8 mouse cellular contexts compared by ENCODE assay signal in genomic region chr9:35282006-35282850, GRCm38 (mm10). TPM values are rescaled to one million over a fixed set of nuclear protein-coding genes. Genes with fewer than 3 reads are reported as not detected.
DNase-seq lines count a peak whose midpoint lies in the region; ATAC-seq and TF ChIP-seq lines count a peak whose summit lies in the region.

No protein-coding gene starts in this region.

- peaks cover 4% of the 10 kb centered on the region; the same call in 1 of the 2 replicates for H3K36me3 ChIP-seq in spleen, adult 2 months (ENCODE audit: control insufficient read depth, insufficient read depth, low read length)
- peaks cover 9% of the 10 kb centered on the region for H3K36me3 ChIP-seq in embryonic facial prominence, embryonic 13.5 days
- H3K36me3 ChIP-seq in midbrain, embryonic 10.5 days, result peaks cover 15% of the 10 kb centered on the region
- H3K36me3 ChIP-seq in stomach, postnatal 0 days (ENCODE audit: control insufficient read depth, insufficient read depth, low read length), result 0 out of 2 replicates have a peak, but pooled peaks cover 4% of the 10 kb centered on the region

- H3K4me3 ChIP-seq in spleen, adult 2 months (ENCODE audit: extremely low read depth, insufficient read depth, insufficient read length), result no peak overlapping the region
- H3K4me3 ChIP-seq in embryonic facial prominence, embryonic 13.5 days, result no peak overlapping the region
- H3K4me3 ChIP-seq in midbrain, embryonic 10.5 days, result no peak overlapping the region
- H3K4me3 ChIP-seq in stomach, postnatal 0 days (ENCODE audit: low read depth, low read length), result no peak overlapping the region

- TF ChIP-seq EP300 in stomach, postnatal 0 days (optimal IDR thresholded peaks at IDR 0.05), result no peak

- 0 out of 2 replicates have a peak, but pooled peaks have one; percentile 3 for TF ChIP-seq CTCF in spleen, adult 2 months (IDR thresholded peaks at IDR 0.05; ENCODE audit: extremely low read depth, insufficient read depth, insufficient read length, insufficient replicate concordance)
- TF ChIP-seq CTCF in stomach, postnatal 0 days (IDR thresholded peaks at IDR 0.05; ENCODE audit: low read depth), result peak; percentile 91

- TF ChIP-seq POLR2A in spleen, adult 2 months (IDR thresholded peaks at IDR 0.05; ENCODE audit: low read depth, low read length), result no peak

- no peak for ATAC-seq in embryonic facial prominence, embryonic 13.5 days (ENCODE audit: insufficient number of reproducible peaks, insufficient read depth, low FRiP score, low TSS enrichment, low read depth)
- peak; percentile 59 for ATAC-seq in stomach, postnatal 0 days (ENCODE audit: low FRiP score, low TSS enrichment)

- peak; percentile 40 to 42 for DNase-seq in spleen, adult 2 months (ENCODE audit: low read depth in 1 of 2, low spot score in 2 of 2)
- no peak for DNase-seq in spleen, adult 12 weeks (ENCODE audit: low spot score)
- peak; percentile 70 for DNase-seq in adrenal gland, postnatal 10 days
- DNase-seq in heart, postnatal 25 days (ENCODE audit: low spot score), result peak; percentile 33
- DNase-seq in layer of hippocampus, postnatal 25 days (ENCODE audit: extremely low spot score in 1 of 2, low spot score in 1 of 2), result peak; percentile 32 to 61
- peak; percentile 37 for DNase-seq in midbrain, embryonic 10.5 days (ENCODE audit: low spot score)
- peak; percentile 53 for DNase-seq in stomach, postnatal 0 days (ENCODE audit: low spot score)

- H3K27ac ChIP-seq in spleen, adult 2 months (ENCODE audit: insufficient read depth, low read length), result no peak overlapping the region
- H3K27ac ChIP-seq in embryonic facial prominence, embryonic 13.5 days, result peak overlapping the region; percentile 48; the same call in 1 of the 2 replicates
- peak overlapping the region; percentile 61; the same call in 1 of the 2 replicates for H3K27ac ChIP-seq in midbrain, embryonic 10.5 days (replicated peaks)
- H3K27ac ChIP-seq in stomach, postnatal 0 days (replicated peaks), result no peak overlapping the region

- H3K4me2 ChIP-seq in embryonic facial prominence, embryonic 13.5 days, result no peak overlapping the region
- H3K4me2 ChIP-seq in stomach, postnatal 0 days (replicated peaks; ENCODE audit: low read depth), result 0 out of 2 replicates have a peak overlapping the region, but pooled peaks have one; percentile 14

- no peaks in the 10 kb centered on the region for H3K4me1 ChIP-seq in spleen, adult 2 months (ENCODE audit: control insufficient read depth, insufficient read depth, insufficient read length)
- peaks cover 20% of the 10 kb centered on the region for H3K4me1 ChIP-seq in embryonic facial prominence, embryonic 13.5 days
- peaks cover 27% of the 10 kb centered on the region for H3K4me1 ChIP-seq in midbrain, embryonic 10.5 days
- no peaks in the 10 kb centered on the region; the same call in 1 of the 2 replicates for H3K4me1 ChIP-seq in stomach, postnatal 0 days (replicated peaks; ENCODE audit: control insufficient read depth, insufficient read depth)

- H3K9ac ChIP-seq in embryonic facial prominence, embryonic 13.5 days, result no peak overlapping the region
- H3K9ac ChIP-seq in stomach, postnatal 0 days (ENCODE audit: low read length), result no peak overlapping the region

- intact Hi-C loops in heart, postnatal 25 days (cut with DNase I), result no loop called here

- WGBS in spleen, adult 2 months, result 17% methylated on average over 5 of the region's 5 CpGs
- WGBS in embryonic facial prominence, embryonic 13.5 days, result 11% methylated on average over 5 of the region's 5 CpGs
- WGBS in midbrain, embryonic 10.5 days, result 24% methylated on average over 5 of the region's 5 CpGs
- WGBS in stomach, postnatal 0 days, result 7% methylated on average over 5 of the region's 5 CpGs

- no peaks in the 10 kb centered on the region for H3K27me3 ChIP-seq in spleen, adult 2 months (ENCODE audit: control insufficient read depth, insufficient read depth, low read length)
- H3K27me3 ChIP-seq in embryonic facial prominence, embryonic 13.5 days, result no peaks in the 10 kb centered on the region
- H3K27me3 ChIP-seq in midbrain, embryonic 10.5 days (ENCODE audit: low read depth, poor library complexity, severe bottlenecking), result peaks cover 46% of the 10 kb centered on the region
- no peaks in the 10 kb centered on the region for H3K27me3 ChIP-seq in stomach, postnatal 0 days (ENCODE audit: control insufficient read depth, insufficient read depth, low read length)

- H3K9me3 ChIP-seq in embryonic facial prominence, embryonic 13.5 days, result no peaks in the 10 kb centered on the region
- no peaks in the 10 kb centered on the region for H3K9me3 ChIP-seq in midbrain, embryonic 10.5 days (replicated peaks)
- H3K9me3 ChIP-seq in stomach, postnatal 0 days (ENCODE audit: control insufficient read depth, low read length), result no peaks in the 10 kb centered on the region

RNA-seq across cellular contexts. Expression of gene Rpusd4, which starts 14.6 kb away (rescaled TPM):
- polyA plus RNA-seq in spleen, adult 2 months (2012; rRNA removed), result 9.4 and 10.2 TPM in 2 replicates
- total RNA-seq in adrenal gland, postnatal 10 days (2021), result 10 to 100 TPM; 15.3 to 17.1 TPM
- 30.2 and 30.8 TPM in 2 replicates for polyA plus RNA-seq in embryonic facial prominence, embryonic 13.5 days (2015; fragmentation: Nextera tagmentation; extraction: Ambion mirVana)
- 10 to 100 TPM; 11.5 to 13.0 TPM for total RNA-seq in heart, postnatal 25 days (2021)
- 10 to 100 TPM in 1 of 2 experiments, 1 to 10 TPM in 1; 8.7 to 10.9 TPM for total RNA-seq in layer of hippocampus, postnatal 25 days (2021)
- 28.6 and 32.2 TPM in 2 replicates for polyA plus RNA-seq in midbrain, embryonic 10.5 days (2016; fragmentation: Nextera tagmentation; extraction: Ambion mirVana)
- polyA plus RNA-seq in stomach, postnatal 0 days (2015; fragmentation: Nextera tagmentation; extraction: Ambion mirVana), result 15.1 and 16.0 TPM in 2 replicates

RNA-seq across cellular contexts. Expression of gene Fam118b, which starts 14.6 kb away (rescaled TPM):
- polyA plus RNA-seq in spleen, adult 2 months (2012; rRNA removed), result 7.2 and 9.6 TPM in 2 replicates
- total RNA-seq in adrenal gland, postnatal 10 days (2021), result 10 to 100 TPM; 11.3 TPM
- polyA plus RNA-seq in embryonic facial prominence, embryonic 13.5 days (2015; fragmentation: Nextera tagmentation; extraction: Ambion mirVana), result 53.2 and 61.4 TPM in 2 replicates
- 10 to 100 TPM; 15.0 to 15.9 TPM for total RNA-seq in heart, postnatal 25 days (2021)
- total RNA-seq in layer of hippocampus, postnatal 25 days (2021), result 10 to 100 TPM; 25.8 to 26.3 TPM
- 71.7 and 72.7 TPM in 2 replicates for polyA plus RNA-seq in midbrain, embryonic 10.5 days (2016; fragmentation: Nextera tagmentation; extraction: Ambion mirVana)
- polyA plus RNA-seq in stomach, postnatal 0 days (2015; fragmentation: Nextera tagmentation; extraction: Ambion mirVana), result 23.6 and 24.0 TPM in 2 replicates

Comparison
In these comparisons a context has a peak if more than half of its experiments do, and no peak if none do; other contexts are left out.
1. H3K27ac ChIP-seq: peak in embryonic facial prominence, embryonic 13.5 days (single experiment) and midbrain, embryonic 10.5 days (single experiment); none in spleen, adult 2 months (single experiment) and stomach, postnatal 0 days (single experiment).